Mouse (Mus musculus) central nervous system, embryonic 18 days (tissue): Measurements from ENCODE around the gene Zranb1. TPM values are rescaled to one million over a fixed set of nuclear protein-coding genes. Genes with fewer than 3 reads are reported as not detected.

Source experiments
- polyA plus RNA-seq: library from polyadenylated mRNA; depleted of rRNA; stranded (reverse); fragments of >200 nt; gene quantifications from 2 replicates; pipeline ENCODE4 v1.2.3, GENCODE M21; 2012; rRNA removed

Gene Zranb1
- 32.6 and 34.6 TPM in 2 replicates for polyA plus RNA-seq

GRCm38 (mm10) chr7:132930850-132931559 lies at the start of gene Zranb1:
TSS of gene Zranb1 (plus strand) at chr7:132931142.

Other genes with a start within 250 kb of the Zranb1 start
- 6.9 and 7.3 TPM in 2 replicates for gene Fam53b, start 117.3 kb upstream of the Zranb1 start, polyA plus RNA-seq
- 65.3 and 78.4 TPM in 2 replicates for gene Eef1akmt2, start 78.5 kb upstream of the Zranb1 start, polyA plus RNA-seq
- gene Abraxas2, start 71.9 kb upstream of the Zranb1 start, polyA plus RNA-seq: 26.2 and 26.8 TPM in 2 replicates
- 26.8 and 33.3 TPM in 2 replicates for gene Fgfr2, start 192.2 kb downstream of the Zranb1 start, polyA plus RNA-seq
- 79.0 and 80.7 TPM in 2 replicates for gene Ctbp2, start 193.2 kb downstream of the Zranb1 start, polyA plus RNA-seq